Mouse (Mus musculus): ENCODE measurements at regions not wholly inside any gene's neighbourhood (a gene's known extent, or its start where the extent isn't known, plus 50 kb on each side); places are given as distances from the start of the nearest gene placed in this dataset.

DNA sequence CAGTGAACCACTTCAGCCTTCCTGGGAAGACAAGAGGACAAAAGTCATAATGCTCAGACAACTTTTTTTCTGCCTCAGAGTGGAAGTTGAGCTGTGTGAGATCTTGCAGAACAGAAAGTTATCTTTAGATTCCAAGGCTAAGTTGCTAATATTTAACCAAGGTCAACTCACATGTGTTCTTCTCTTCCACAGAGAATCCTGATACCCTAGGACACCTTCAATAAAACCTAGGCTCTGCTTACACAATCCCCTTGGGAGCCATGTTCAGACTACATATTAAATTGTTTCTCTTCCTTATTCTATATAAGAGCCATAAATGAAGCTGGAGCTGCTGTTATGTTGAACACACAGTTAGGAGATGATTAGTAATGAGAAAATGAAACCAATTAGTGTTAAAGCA is 280.2 kb upstream of the Gpr149 start:
- no peak for TF ChIP-seq CTCF (IDR thresholded peaks at IDR 0.05; ENCODE audit: low read depth)
- TF ChIP-seq EP300 (optimal IDR thresholded peaks at IDR 0.05): no peak

Measured in stomach, postnatal 0 days (tissue).